Mouse (Mus musculus) 3134 (cell line): ENCODE measurements around the gene Wscd2.

ENCODE experiments used
- DNase-seq: peaks from one replicate; pipeline ENCODE4 v3.0.0-alpha.2; 2011; ENCODE audit warnings: low spot score; ENCODE audit not compliant: insufficient read length; ENCODE audit errors: extremely low read depth

The Wscd2 gene

GRCm38 (mm10) chr5:113607941-113608431, 117.9 kb downstream of the Wscd2 start:
- DNase-seq: peak; percentile 85

GRCm38 (mm10) chr5:113608511-113608910, 118.4 kb downstream of the Wscd2 start:
- no peak for DNase-seq

- no peak for DNase-seq
Observed at GRCm38 (mm10) chr5:113609891-113610290, 119.8 kb downstream of the Wscd2 start.

- DNase-seq: no peak
Observed at GRCm38 (mm10) chr5:113610490-113610889, 120.4 kb downstream of the Wscd2 start.

GRCm38 (mm10) chr5:113611131-113611530, 121.0 kb downstream of the Wscd2 start:
- no peak for DNase-seq

GRCm38 (mm10) chr5:113611771-113612233, 121.7 kb downstream of the Wscd2 start:
- DNase-seq: no peak

GRCm38 (mm10) chr5:113618716-113619115, 128.6 kb downstream of the Wscd2 start:
- DNase-seq: no peak

GRCm38 (mm10) chr5:113619151-113619550, 129.0 kb downstream of the Wscd2 start:
- no peak for DNase-seq

GRCm38 (mm10) chr5:113620130-113620716, 130.1 kb downstream of the Wscd2 start:
- DNase-seq: no peak

- DNase-seq: no peak
Observed at GRCm38 (mm10) chr5:113620999-113621398, 130.9 kb downstream of the Wscd2 start.

- DNase-seq: no peak
Observed at GRCm38 (mm10) chr5:113623052-113623451, 132.9 kb downstream of the Wscd2 start.

GRCm38 (mm10) chr5:113625068-113625467, 134.9 kb downstream of the Wscd2 start:
- DNase-seq: peak; percentile 59

GRCm38 (mm10) chr5:113626352-113626751, 136.2 kb downstream of the Wscd2 start:
- no peak for DNase-seq

- no peak for DNase-seq
Observed at GRCm38 (mm10) chr5:113626991-113627390, 136.9 kb downstream of the Wscd2 start.

GRCm38 (mm10) chr5:113627820-113628437, 137.8 kb downstream of the Wscd2 start:
- DNase-seq: peak; percentile 65

GRCm38 (mm10) chr5:113629248-113629647, 139.1 kb downstream of the Wscd2 start:
- DNase-seq: no peak

- DNase-seq: no peak
Observed at GRCm38 (mm10) chr5:113630116-113630515, 140.0 kb downstream of the Wscd2 start.

- DNase-seq: peak; percentile 39
Observed at GRCm38 (mm10) chr5:113633037-113633714, 143.0 kb downstream of the Wscd2 start.

GRCm38 (mm10) chr5:113634024-113634651, 144.0 kb downstream of the Wscd2 start:
- DNase-seq: peak; percentile 90

GRCm38 (mm10) chr5:113634887-113635610, 144.9 kb downstream of the Wscd2 start:
- no peak for DNase-seq
